Mouse (Mus musculus) C2C12 (cell line): ENCODE data around the gene Ufc1. TPM values are rescaled to one million over a fixed set of nuclear protein-coding genes. Genes with fewer than 3 reads are reported as not detected.

Experiments
- H3K27me3 ChIP-seq: one replicate; pipeline ENCODE4 v1.6.1; 2011; ENCODE audit not compliant: control insufficient read depth, insufficient read depth, insufficient read length
- H3K36me3 ChIP-seq: one replicate; pipeline ENCODE4 v1.6.1; 2011; ENCODE audit not compliant: control insufficient read depth, insufficient read depth
- H3K4me3 ChIP-seq: one replicate; pipeline ENCODE4 v1.5.1; 2011; ENCODE audit warnings: mild to moderate bottlenecking, control low read depth; ENCODE audit not compliant: poor library complexity, insufficient read depth, severe bottlenecking
- H3K79me2 ChIP-seq: one replicate; pipeline ENCODE4 v1.6.1; 2011; ENCODE audit not compliant: control insufficient read depth, insufficient read depth
- H3K79me3 ChIP-seq: one replicate; pipeline ENCODE4 v1.6.1; 2011; ENCODE audit warnings: low read depth, control low read depth
- H3ac ChIP-seq: one replicate; pipeline ENCODE3; 2011; ENCODE audit warnings: low read depth; ENCODE audit not compliant: control insufficient read depth, insufficient read length
- CEBPB ChIP-seq: IDR thresholded peaks from one replicate; pipeline ENCODE4 v1.6.1; 2011; ENCODE audit warnings: low read depth, mild to moderate bottlenecking, control low read depth, moderate library complexity
- CTCF ChIP-seq: IDR thresholded peaks from one replicate; pipeline ENCODE4 v1.5.1; 2011; ENCODE audit not compliant: control insufficient read depth, insufficient read depth, insufficient read length
- FOSL1 ChIP-seq: IDR thresholded peaks from one replicate; pipeline ENCODE4 v1.8.0; 2011; ENCODE audit warnings: mild to moderate bottlenecking, low read length; ENCODE audit not compliant: poor library complexity, insufficient read depth, severe bottlenecking
- MAX ChIP-seq: IDR thresholded peaks from one replicate; pipeline ENCODE4 v1.6.1; 2011; ENCODE audit warnings: mild to moderate bottlenecking, control low read depth
- MYOD1 ChIP-seq: IDR thresholded peaks from one replicate; pipeline ENCODE4 v1.6.1; 2011; ENCODE audit warnings: low read depth; ENCODE audit not compliant: control insufficient read depth, insufficient read length
- MYOG ChIP-seq: IDR thresholded peaks from one replicate; pipeline ENCODE4 v1.6.1; 2011; ENCODE audit not compliant: control insufficient read depth, insufficient read length; ENCODE audit errors: extremely low read depth
- USF1 ChIP-seq: IDR thresholded peaks from one replicate; pipeline ENCODE4 v1.6.1; 2011; ENCODE audit warnings: low read depth, mild to moderate bottlenecking, control low read depth, moderate library complexity
- polyA plus RNA-seq: library from polyadenylated mRNA; unstranded; fragments of >200 nt; fragmentation: generic; extraction: Trizol; gene quantifications from one replicate; pipeline ENCODE4 v1.2.1, GENCODE M21; 2012; ENCODE audit warnings: missing spikeins

Ufc1 gene
- polyA plus RNA-seq, 1 experiment, result 100 TPM

GRCm38 (mm10) chr1:171293351-171293750 lies 1.5 kb downstream of the Ufc1 start:
- Histone ChIP-seq H3K36me3 (peaks cover 12% of the 10 kb centered on the region), H3K27me3 (no peaks in the 10 kb centered on the region), H3K79me2 (peaks cover 42% of the 10 kb centered on the region), H3ac (no peak overlapping the region), H3K79me3 (peaks cover 11% of the 10 kb centered on the region), H3K4me3 (no peak overlapping the region)
- TF ChIP-seq FOSL1, result no peak
- no peak for TF ChIP-seq USF1
- no peak for TF ChIP-seq CTCF

GRCm38 (mm10) chr1:171288328-171288727 lies 6.5 kb downstream of the Ufc1 start:
- Histone ChIP-seq H3K79me3 (peaks cover 16% of the 10 kb centered on the region), H3K36me3 (peaks cover 34% of the 10 kb centered on the region), H3ac (no peak overlapping the region), H3K27me3 (no peaks in the 10 kb centered on the region), H3K79me2 (peaks cover 49% of the 10 kb centered on the region), H3K4me3 (no peak overlapping the region)
- TF ChIP-seq FOSL1, result no peak
- no peak for TF ChIP-seq MAX
- TF ChIP-seq MYOG, result no peak
- no peak for TF ChIP-seq MYOD1
- TF ChIP-seq USF1, result no peak
- no peak for TF ChIP-seq CTCF
- no peak for TF ChIP-seq CEBPB

GRCm38 (mm10) chr1:171287136-171288081 lies 7.4 kb downstream of the Ufc1 start, which contains the start of gene Usp21:
Usp21 (minus strand) TSS chr1:171287991.
- peak within 1 kb of the TSS; percentile 82 for H3ac ChIP-seq
- H3K79me2 ChIP-seq, result peaks cover 40% of the 10 kb centered on the region
- H3K4me3 ChIP-seq, result peak within 1 kb of the TSS; percentile 73
- TF ChIP-seq MYOD1 (no peak), CTCF (no peak), MAX (no peak), CEBPB (no peak), MYOG (no peak)
- H3K36me3 ChIP-seq, result peaks cover 41% of the 10 kb centered on the region
- H3K27me3 ChIP-seq, result no peaks in the 10 kb centered on the region
- H3K79me3 ChIP-seq, result peaks cover 13% of the 10 kb centered on the region

- H3K36me3 ChIP-seq, result peaks cover 41% of the 10 kb centered on the region
These were observed 8.3 kb downstream of the Ufc1 start for GRCm38 (mm10) chr1:171286517-171286916.

GRCm38 (mm10) chr1:171285096-171285892 lies 9.5 kb downstream of the Ufc1 start:
- peaks cover 22% of the 10 kb centered on the region for H3K79me2 ChIP-seq

More at GRCm38 (mm10) chr1:171286517-171286916, 8.3 kb downstream of the Ufc1 start:
- peaks cover 31% of the 10 kb centered on the region for H3K79me2 ChIP-seq
- H3K79me3 ChIP-seq, result peaks cover 9% of the 10 kb centered on the region
- TF ChIP-seq FOSL1 (no peak), MYOG (no peak), MAX (no peak), CTCF (no peak)
- no peak overlapping the region for H3K4me3 ChIP-seq
- H3K27me3 ChIP-seq, result no peaks in the 10 kb centered on the region
- no peak overlapping the region for H3ac ChIP-seq

More at GRCm38 (mm10) chr1:171285096-171285892, 9.5 kb downstream of the Ufc1 start:
- H3K4me3 ChIP-seq, result no peak overlapping the region
- H3K27me3 ChIP-seq, result no peaks in the 10 kb centered on the region
- H3K79me3 ChIP-seq, result peaks cover 7% of the 10 kb centered on the region
- TF ChIP-seq MYOG (no peak), CEBPB (no peak), MAX (no peak), USF1 (no peak), MYOD1 (no peak), CTCF (no peak), FOSL1 (no peak)
- peaks cover 41% of the 10 kb centered on the region for H3K36me3 ChIP-seq
- no peak overlapping the region for H3ac ChIP-seq
